Mouse (Mus musculus) cerebellum, postnatal 10 days (tissue): ENCODE results near the gene Khdc1c.
"Not testable (repeated sequence)": the region's sequence is repeated elsewhere in the genome, so short reads cannot be mapped to it uniquely, and the experiment has no call there.

ENCODE experiments used
- DNase-seq, 2 experiments: peaks; one replicate each; pipeline ENCODE4 v3.0.0; 2021; ENCODE audit warnings: mixed read lengths in 2 of 2

Gene Khdc1c

DNA sequence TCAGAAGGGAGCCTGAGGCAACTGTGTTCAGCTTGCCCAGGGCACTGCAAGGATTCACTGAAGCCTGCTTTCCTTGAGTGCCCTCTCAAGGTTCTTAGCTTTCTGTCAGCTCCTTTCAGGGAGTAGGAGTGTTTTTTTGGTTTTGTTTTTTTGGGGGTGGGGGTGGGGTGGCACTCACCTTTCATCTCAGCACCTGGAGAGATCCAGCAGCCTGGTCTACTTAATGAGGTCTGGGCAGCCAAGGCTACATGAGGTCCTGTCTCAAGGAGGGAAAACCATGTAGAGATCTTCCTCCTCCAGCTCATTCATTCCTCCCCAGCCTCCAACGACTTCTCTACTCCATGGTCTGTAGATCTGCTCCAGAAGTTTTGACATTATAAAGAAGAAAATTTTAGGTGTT lies at the start of gene Khdc1c:
Khdc1c (plus strand) TSS at position 301 of the 400 bp plus-strand sequence.
- DNase-seq = not testable (repeated sequence)

- DNase-seq = not testable (repeated sequence)
These were observed 47.9 kb upstream of the Khdc1c start for GRCm38 (mm10) chr1:21320271-21320670.

DNA sequence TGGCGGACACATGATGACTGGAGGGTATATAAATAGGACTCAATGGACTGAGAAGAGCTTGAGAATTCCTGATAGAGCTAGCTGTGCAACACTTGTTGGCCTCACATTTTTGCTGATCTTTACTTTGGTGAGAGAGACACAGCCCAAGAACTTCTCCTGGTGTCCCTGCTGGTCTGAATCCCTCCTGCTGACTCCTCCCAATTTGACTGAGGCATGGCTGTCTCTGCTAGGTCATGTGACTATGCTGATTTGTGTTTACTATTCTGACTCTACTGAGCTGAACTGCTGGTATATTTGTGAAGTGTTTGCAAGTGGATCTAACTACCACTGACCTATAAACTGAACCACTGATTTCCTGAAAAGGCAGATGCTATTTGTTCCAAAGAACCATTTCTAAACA lies 46.5 kb upstream of the Khdc1c start:
- no peak for DNase-seq

DNA sequence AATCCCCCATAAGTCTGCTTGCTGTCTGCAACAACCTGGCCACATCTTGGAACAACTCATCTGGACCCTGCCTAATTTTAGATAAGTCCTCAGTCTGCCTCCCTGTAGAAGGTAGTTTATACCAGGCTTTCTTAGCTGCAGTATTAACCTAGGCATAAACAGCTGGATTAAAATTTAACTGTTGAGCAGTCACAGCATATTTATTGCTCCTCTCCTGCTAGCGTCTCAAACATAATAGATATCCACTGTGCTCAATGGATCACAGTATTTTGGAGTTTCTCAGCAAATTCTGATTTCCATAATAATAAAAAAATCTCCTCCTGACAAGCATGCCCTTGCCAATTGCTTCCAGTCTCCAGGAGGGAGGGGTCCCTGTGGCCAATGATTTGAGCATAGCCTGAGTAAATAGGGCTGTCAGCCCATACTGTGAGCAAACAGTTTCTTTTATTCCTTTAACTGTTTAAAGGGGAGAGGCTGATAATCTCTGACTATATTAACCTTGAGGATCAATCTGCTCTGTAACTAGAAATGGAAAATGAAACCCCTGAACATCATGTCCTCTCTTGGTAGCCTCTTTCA lies 44.0 kb upstream of the Khdc1c start:
- DNase-seq = no peak

- DNase-seq = no peak
These were observed 43.5 kb upstream of the Khdc1c start for GRCm38 (mm10) chr1:21324633-21325032.

DNA sequence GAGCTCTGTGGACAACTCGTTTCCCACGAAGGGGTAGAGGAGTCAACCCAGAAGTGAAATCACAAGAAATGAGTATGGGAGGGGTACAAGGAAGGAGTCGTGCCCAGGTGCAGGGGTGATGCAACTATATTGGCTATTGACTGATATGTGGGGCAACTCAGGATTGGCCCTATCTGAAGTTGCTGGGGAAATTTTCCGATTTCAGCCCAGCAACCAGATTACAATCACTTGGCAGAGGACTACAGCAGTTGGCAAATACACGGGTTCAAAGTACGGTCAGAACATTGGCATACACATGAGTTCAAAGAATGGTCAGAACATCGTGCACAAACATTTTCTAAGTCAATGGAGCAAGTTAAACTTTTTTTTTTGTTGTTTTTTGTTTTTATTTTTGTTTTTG lies 41.4 kb upstream of the Khdc1c start:
- DNase-seq = no peak

DNA sequence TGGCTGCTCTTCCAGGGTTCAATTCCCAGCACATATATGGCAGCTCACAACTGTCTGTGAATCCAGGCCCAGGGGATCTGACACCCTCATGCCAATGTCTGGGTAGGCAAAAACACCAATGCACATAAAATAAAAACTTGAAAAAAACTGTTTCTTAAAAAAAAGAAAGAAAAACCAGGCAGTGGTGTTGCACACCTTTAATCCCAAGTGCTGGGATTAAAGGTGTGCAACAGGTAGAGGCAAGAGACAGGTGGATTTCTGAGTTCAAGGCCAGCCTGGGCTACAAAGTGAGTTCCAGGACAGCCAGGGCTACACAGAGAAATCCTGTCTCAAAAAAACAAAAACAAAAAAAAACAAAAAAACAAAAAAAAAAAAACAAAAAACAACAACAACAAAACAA lies 37.0 kb upstream of the Khdc1c start:
- DNase-seq = not testable (repeated sequence)

DNA sequence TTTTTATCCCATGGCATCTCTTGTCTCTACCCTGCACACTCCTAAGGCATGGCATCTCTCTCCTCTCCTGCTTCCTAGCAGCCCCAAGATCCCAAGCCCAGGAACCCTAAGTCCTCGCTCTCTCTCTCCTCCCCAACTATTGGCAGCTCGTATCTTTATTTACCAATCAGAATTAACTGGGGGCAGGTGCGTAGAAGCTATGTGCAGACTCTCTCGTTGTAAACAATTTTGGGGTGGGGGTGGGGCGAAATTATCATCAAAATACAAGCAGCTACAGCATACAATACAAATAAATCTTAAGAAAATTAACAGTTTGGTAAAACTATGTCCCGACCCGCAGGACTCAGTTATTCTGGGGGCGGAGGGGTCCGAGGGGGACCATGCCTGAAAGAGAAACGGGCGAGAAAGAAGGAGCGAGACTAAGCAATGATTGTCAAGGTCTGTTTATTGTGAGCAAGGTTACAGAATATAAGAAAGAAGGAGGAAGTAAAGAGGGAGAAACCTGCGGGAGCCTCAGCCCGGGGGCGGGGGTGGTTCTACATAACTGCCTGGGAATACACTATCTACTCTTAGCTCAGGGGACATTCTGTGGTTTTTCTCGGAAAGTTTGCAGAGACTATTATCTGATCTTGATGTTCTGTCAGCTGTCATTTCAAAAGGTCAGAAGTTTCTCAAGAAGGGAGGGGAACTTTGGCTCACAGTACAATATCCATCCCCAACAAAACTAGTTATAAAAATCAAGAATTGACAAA lies 34.7 kb upstream of the Khdc1c start:
- DNase-seq = no peak

GRCm38 (mm10) chr1:21335836-21336235 lies 32.3 kb upstream of the Khdc1c start:
- DNase-seq = no peak

DNA sequence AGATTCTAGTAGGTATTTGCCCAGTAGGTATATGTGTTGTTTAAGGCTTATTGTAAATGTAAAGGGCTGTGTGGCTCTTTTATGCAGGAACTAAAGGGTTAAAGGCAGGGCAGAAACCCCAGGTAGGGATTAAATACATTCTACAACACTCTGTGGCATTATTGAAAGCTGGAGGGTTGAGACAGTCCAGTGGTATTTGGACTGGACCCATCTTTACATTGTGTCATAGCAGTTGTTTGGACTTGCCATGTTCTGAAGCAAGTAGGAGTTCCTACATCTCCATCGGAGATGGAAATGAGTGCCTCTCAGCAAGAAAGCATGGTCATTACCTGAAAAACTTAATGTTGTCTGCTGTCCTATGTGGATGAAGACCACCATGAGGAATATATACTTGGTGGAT lies 27.4 kb upstream of the Khdc1c start:
- DNase-seq = no peak

DNA sequence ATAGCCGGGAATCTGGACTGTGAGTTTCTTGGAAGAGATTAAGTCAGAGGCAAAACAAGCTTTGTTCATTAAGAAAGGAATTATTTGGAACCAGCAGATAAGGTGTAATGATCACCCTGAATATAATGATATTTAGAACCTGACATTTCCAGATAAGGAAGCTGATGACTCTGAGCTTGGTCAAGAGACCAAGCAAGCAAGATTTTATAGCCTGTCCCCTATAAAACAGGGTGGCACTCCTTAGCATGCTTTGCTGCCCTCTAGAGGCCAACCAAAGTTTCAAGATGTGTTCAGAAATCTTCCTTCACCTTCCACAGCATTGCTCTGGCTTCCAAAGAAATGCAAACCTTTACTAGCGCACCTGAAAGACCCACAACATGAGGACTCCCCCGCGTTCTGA lies 23.9 kb upstream of the Khdc1c start:
- peak; percentile 78 to 79 for DNase-seq

GRCm38 (mm10) chr1:21344752-21345151 lies 23.4 kb upstream of the Khdc1c start:
- not testable (repeated sequence) for DNase-seq

GRCm38 (mm10) chr1:21349341-21349740 lies 18.8 kb upstream of the Khdc1c start, which contains the start of gene Khdc1a:
Khdc1a (plus strand) TSS chr1:21349641.
- DNase-seq = no peak

DNA sequence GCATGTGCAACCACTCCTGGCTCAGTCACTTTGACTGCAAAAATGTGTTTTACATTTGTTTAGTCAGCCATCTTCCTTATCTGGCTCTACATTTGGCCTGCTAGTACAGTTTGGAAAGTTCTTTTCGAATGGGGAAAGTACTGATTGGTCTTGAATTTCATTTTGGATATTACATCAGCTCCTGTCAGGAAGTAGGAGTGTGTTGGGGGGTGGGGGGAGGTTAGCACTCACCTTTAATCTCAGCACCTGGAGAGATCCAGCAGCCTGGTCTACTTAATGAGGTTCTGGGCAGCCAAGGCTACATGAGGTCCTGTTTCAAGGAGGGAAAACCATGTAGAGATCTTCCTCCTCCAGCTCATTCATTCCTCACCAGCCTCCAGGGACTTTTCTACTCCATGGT lies 15.1 kb downstream of the Khdc1c start, which contains the start of gene Khdc1b:
Khdc1b (plus strand) TSS at position 301 of the 400 bp plus-strand sequence.
- no peak for DNase-seq

GRCm38 (mm10) chr1:21391138-21391671 lies 23.1 kb downstream of the Khdc1c start:
- DNase-seq = no peak

DNA sequence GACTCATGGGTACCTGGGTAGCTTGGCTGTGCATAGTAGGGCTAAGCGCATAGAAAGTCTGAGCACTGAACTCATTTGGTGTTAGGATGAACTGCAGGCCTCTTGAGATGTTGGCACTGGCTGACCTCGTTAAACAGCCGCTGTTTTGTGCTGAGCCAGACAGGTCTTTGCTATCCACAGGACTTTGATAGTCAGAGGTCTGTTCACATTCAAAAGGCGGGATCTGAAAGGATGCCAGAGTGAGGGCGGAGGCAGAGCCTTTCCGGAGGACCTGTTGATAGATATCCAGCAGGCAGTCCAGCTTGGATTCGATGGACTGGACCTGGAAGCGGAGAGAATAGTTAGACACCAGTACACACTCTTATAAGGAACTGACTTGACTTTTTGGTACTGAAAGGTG lies 34.7 kb downstream of the Khdc1c start:
- peak; percentile 41 to 50 for DNase-seq

- no peak for DNase-seq
These were observed 39.1 kb downstream of the Khdc1c start for GRCm38 (mm10) chr1:21407266-21407665.

DNA sequence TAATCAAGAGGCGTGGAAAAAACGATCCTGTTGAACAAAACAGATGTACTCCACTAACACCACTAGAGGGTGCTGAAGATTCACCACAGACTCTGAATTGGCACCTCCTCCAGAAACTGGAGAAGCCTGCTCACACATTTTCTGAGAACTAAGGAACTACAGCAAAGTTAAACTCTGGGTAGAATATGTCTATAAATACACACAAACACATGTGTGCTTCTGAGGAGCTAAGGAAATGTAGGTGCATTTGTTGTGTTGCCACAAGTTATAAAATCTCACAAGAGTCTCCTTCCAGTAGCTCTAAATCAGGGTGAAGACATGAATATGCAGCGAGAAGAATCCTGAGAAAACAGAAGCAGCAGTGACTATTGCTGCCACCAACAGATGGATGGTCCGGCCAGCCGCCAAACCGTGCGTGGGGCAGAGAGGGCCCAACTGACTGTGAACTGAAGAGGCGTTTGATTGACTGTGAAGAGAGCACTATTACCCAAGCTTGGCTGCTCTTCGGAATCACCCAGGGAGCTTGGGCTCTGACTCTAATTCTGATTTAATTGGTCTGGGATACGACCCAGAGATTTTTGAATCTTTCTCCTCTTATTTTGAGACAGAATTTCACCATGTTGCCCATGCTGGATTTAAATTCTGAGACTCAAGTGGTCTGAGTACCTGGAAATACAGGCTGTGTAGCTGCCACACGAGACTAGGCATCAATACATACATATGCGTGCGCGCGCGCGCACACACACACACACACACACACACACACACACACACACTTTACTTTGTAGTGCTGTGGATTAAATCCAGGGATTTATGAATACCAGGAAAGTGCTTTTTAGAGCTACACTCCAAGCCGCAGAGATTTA lies 43.4 kb downstream of the Khdc1c start:
- DNase-seq = peak; percentile 98

GRCm38 (mm10) chr1:21412197-21412555 lies 44.0 kb downstream of the Khdc1c start:
- DNase-seq = peak; percentile 64 to 74

DNA sequence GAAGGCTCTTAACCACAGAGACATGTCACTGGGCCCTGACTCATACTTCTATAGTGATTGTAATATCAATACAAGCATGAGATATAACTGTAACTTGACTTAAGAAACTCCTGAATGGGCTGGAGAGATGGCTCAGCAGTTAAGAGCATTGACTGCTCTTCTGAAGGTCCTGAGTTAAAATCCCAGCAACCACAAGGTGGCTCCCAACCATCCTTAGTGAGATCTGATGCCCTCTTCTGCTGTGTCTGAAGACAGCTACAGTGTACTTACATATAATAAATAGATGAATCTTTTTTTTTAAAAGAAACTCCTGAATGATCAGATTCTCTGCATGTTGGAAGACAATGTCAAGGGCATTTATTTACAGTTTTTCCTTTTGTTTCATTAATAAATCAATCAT lies 51.2 kb downstream of the Khdc1c start:
- peak; percentile 43 to 55 for DNase-seq
